Mouse (Mus musculus) right cerebral cortex, postnatal 4 days (tissue): ENCODE data around the gene Cd2ap.

Source experiments
- DNase-seq: peaks from one replicate; pipeline ENCODE4 v3.0.0-alpha.2; 2022

Gene Cd2ap

DNA sequence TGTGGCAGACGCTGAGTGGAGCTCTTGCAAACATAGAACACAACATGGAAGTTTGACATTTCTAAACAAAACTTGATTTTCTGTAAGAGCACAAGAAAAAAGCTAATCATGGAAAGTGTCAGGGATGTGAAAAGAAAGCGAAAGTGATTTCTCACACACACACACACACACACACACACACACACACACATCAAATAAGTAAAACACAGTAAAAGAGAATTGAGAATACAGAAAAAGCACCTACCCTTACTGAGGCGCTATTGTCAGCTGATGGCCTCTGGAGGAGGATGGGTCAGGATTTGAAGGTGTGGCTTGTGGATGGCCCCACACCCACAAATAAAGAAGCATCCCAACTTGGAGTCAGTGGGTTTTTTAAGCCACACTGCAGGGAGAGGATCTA lies 19.0 kb downstream of the Cd2ap start:
- DNase-seq, result no peak

DNA sequence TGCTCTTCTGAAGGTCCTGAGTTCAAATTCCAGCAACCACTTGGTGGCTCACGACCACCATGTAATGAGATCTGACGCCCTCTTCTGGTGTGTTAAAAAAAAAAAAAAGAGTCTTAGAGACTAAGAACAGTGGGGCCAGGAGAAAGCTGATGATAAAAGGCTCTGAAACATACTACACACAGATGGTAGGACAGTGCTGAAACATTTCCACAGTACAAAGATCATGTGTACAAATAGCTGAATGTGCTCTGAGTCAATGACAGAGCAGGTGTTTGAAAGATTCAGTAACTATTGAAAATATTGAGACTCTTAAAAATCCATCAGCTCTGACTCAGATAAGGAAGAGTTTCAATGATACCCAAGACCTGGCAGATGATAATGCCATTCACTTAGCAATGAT lies 29.4 kb downstream of the Cd2ap start:
- DNase-seq, result no peak

DNA sequence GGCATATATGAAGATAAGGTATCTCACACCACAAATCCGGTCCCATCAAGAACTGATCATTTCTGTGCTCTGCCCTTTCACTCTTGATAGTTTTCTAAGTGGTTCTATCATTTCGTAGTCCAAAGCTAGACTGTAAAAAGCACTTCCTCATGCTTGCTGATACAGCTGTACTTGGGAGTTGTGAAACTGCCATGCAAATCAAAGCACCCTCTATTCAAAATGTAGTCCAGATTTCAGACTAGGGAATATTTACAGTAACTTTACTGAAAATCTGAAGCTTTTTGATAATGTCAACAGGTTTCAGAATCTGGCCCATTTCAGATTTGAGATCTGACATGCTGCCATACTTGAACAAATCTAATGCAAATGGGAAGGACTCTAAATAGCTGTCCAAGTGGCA lies 39.3 kb downstream of the Cd2ap start:
- DNase-seq, result no peak

DNA sequence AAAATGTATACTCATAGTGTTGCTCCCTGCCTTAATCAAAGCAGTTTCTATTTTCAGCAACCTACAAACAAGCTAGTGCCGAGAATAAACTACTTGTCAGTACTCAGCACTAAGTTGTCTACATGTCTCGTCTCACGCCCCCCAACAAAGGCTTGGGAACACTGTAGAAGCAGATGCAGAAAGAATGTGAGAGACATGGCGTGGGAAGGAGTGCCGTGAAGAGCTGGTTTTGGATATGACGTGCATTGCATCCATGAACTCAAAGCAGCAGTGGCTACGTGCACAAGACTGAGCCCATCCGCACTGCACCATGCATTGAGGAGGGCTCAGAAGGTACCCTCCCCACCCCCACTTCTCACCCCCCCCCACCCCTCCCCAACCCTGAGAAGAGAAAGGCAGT lies 53.7 kb downstream of the Cd2ap start:
- no peak for DNase-seq

DNA sequence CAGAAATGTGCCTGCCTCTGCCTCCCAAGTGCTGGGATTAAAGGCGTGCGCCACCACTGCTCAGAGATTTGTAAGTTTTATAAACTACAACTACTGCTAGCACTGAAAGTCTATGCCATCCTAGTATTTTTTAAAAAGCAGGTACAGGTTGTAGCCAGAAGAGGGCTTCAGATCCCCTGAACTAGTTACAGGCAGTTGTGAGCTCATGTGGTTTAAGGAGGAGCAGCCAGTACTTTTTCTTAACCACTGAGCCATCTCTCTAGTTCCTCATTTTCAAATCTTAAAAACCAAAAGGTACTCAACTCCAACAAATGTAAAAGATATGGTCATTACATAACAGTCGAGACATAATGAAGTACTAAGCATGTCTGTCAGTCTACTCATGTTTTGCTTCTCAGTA lies 61.1 kb downstream of the Cd2ap start:
- DNase-seq, result no peak

DNA sequence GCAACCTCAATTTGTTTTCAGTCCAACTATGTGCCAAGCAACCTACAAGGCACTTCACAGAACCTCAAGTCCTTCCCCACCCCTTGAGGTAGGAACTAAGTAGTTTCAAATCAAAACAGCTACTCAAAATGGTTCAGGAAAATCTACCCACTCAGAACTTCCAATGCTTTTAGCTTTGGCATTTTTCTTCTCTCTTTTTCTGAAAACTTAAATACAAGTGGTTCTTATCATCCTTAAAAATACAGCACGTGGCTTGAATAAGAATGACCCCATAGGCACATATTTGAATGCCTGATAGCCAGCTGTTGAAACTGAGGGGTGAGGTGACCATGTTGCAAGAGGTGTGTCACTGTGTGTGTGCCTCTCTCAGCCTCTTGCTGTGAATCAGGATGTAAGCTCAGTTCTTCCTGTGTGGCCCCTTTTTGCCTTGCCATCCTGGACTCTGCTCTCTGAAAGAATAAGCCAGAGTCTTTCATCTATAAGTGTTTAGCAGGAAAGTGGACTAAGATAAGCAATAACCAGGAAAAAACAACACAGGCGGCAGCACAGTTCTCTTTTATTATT lies 84.0 kb downstream of the Cd2ap start:
- no peak for DNase-seq

DNA sequence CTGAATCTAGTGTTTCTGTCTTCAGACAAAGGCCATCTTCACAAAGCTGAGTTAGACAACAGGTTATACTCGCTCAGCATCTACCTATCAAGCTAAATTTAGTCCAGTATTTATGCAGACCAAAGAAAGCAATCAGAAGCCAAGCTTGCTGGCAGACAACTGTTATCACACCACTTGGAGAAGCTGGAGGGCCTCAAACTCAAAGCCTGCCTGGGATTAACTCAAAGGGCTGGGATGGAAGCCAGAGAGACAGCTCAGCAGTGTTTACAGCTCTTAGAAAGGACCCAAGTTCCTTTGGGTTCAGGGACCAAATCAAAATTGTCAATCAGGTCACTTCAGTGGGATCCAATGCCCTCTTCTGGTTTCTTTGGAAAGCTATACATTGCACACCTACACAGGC lies 85.7 kb downstream of the Cd2ap start:
- DNase-seq, result no peak

DNA sequence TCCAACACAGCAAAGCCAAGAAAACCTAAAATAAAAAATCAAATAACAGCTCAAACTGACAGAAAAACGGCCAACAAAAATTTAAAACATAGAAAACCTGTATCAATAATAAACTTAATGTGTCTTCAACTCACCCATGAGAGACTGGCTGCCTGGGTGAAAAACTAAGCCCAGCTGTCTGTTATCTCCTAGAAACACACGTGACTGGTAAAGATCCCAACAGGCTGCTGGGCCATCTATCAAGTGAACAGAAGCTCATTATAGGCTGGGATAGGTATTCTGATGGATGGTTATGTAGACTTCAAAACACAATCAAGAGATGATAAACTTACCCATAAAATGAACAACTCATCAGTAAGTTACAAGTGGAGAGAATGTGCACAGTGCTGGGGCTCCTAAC lies 86.7 kb downstream of the Cd2ap start:
- no peak for DNase-seq

DNA sequence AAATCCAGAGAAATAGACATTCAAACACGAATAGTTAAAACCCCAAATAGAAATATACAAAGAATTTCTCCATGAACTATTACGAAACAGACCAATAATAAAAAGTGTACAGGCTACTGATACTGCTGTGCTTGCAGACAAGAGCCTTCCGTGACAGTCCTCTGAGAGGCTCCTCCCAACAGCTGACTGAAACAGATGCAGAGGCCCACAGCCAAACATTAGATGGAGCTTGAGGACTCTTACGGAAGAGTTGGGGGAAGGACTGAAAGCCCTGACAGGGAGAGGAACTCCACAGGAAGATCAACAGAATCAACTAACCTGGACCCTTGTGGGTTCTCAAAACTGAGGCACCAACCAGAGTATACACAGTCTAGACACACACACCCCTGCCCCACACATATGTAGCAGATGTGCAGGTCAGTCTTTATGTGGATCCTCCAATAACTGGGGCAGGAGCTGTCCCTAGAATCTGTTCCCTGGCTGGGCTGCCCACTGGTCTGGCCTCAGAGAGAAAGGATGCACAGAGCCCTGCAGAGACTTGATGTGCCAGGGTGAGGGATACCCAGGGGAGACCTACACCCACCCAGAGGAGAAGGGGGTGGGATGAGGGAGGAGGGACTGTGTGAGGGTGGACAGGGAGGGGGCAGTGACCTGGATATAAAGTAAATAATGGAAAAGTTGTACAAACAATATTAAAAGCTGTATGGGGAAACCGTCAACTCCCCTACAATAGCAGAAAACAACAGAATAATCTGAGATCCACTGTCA lies 87.6 kb downstream of the Cd2ap start:
- DNase-seq, result no peak

DNA sequence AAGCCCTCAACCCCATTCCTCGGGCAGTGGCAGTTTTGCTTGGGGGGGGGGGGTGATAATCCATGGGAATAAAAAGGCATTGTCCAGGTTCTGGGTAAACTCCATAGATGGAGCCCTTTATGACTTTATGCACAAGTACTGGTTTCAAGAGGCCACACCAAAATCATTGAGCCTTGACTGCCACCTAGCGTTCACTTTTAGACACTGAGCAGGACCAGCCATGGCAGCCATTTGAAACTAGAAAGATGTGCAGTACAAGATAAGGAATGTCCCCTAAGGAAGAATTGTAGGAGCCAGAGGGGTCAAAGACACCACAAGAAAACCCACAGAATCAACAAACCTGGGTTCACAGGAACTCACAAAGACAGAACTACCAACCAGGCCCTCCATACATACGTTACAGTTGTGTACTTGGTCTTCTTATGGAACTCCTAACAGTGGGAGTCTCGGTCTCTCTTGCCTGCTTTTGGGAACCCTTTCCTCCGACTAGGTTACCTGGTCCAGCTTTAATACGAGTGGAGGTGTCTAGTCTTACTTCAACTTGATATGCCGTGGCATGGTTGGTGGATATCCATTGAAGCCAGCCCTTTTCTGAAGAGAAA lies 94.2 kb downstream of the Cd2ap start:
- peak; percentile 63 for DNase-seq

DNA sequence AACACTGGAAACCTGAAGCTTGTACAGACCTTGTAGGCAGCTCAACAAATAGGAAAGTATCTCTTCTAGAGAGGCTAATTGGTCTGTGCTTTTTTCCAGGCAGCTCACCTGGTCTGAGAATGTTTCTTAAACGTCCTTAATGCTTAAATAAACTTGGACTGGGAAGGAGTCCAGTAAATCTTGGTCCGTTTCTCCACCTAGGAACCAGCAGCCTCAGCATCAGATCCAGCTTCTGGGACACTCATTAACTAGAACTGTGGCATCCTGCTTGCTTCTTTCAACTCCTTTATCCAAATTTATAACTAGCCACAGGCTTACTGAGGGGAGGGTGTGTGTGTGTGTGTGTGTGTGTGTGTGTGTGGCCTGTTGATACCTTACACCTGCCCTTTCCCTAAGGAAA lies 122.7 kb downstream of the Cd2ap start:
- DNase-seq, result no peak

DNA sequence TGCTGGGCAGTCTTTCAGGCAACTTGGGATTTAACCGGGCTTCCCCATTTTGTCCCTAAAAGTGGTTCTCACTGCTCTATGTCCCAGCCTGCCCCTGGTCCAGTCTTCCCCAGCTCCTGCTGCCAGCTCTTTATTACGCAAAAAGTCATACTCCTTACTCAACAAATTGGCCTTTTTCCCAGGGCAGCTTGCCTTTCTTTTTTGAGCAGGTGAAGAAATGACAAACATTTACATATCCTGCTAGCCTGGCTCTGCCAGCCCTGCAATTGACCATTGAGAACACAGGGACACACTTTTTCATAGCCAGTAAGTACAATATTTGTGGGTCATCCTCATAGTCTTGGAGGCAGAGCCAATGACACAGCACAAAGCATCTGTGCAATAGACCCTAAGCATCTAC lies 124.3 kb downstream of the Cd2ap start:
- DNase-seq, result no peak

DNA sequence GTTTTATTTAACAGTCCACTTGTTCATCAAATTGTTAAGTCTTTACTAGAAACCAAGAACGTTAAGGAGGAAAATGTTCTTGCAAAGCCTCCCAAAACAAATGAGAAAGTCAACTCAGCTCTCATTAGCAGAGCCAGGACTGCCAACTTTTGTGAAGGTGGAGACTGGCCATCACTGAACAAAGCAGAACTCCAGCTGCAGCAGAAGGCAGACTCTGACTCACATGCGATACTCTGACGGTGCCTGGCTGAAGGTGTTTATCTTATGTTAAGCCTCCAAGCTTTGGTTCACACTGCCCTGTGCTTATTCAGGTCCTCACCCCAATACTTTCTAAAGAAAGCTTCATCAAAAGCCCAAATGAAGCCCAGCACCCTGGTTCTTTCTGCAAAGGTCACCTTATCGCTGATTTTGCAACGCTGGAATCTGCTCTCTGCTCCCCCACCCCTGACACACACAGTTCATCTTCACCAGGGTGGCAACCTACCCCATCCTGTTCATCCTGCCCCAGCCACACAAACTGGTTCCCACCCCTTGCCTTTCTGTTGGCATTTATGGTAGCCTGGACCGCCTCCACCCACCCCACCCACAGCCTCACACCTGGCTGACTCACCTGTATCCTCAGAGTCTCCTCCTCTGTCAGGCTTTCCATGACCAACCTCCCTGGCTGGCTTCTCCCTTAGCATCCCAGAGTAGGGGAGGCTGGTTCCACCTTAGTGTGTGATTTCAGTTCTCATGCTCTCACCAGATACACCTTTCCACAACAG lies 130.6 kb downstream of the Cd2ap start:
- no peak for DNase-seq
